Mouse (Mus musculus): ENCODE measurements at regions not wholly inside any gene's neighbourhood (a gene's known extent, or its start where the extent isn't known, plus 50 kb on each side); places are given as distances from the start of the nearest gene placed in this dataset.

DNA sequence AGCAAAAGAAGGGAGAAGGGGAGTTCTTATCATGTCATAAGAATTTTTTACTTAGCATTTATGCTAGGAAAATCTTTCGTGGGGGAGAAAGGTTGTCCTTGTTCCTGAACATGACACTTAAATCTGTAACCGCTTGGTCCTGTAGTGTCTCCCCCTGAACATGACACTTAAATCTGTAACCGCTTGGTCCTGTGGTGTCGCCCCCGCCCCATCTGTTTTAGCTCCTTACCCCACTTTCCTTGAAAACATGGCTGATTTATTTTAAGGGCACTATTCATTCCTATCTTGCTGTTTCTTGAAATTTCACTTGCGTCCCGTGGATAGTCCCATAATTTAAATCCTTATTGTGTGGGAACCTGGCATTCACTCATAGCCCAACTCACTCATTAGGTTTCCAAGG, 82.2 kb downstream of the Rap2a start:
- DNase-seq = no peak

DNA sequence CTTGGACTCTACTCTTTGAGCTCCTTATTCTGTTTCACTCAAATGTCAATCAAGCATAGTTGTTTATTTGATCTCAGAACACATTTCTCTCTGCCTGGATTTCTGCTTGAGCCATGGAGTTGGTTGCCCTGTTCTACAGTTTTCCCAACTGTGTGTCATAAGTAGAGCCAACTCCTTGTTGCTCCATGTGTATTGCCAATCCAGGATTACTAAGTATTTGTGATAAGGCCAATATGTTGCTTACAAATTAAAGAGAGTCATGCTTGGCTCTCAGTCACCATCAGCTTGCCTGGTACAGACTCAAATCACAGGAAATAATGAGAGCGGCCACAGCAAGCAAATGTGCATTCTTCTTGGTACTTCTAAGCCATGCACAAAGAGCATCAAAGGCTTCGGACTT, 82.7 kb downstream of the Rap2a start:
- no peak for DNase-seq

DNA sequence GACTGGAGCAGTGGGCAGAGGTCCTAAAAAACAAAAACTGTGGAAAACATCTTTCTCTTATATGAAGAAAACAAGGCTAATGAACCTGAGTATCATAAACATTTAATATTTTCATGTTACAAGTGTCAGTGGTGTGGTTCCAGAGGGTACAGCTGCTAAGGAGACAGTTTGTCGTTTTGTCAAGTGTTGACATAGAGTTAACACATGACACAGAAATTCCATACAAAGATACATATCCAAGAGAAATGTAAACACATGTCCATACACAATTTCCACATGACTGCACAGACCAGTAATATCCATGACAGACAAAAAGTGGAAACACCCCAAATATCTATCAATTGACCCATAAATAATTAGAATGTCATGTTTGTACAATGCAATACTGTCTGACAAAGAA, 88.7 kb downstream of the Rap2a start:
- DNase-seq = no peak

DNA sequence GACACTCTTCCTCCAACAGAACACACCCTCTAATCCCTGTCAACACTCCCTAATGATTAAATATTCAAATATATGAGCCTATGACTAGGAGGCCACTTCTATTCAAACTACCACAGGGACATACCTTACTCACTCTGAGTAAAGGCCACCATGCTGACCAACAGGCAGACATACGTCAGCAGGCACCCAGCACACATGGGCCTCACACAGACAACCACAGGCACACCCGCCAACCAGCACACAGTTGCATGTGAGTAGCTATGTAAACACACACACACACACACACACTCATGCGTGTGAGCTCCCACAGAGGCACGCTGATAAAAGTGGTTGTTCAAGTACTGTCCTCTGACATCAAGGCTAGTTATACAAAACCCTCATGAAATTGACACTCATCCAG, 89.8 kb downstream of the Rap2a start:
- no peak for DNase-seq

DNA sequence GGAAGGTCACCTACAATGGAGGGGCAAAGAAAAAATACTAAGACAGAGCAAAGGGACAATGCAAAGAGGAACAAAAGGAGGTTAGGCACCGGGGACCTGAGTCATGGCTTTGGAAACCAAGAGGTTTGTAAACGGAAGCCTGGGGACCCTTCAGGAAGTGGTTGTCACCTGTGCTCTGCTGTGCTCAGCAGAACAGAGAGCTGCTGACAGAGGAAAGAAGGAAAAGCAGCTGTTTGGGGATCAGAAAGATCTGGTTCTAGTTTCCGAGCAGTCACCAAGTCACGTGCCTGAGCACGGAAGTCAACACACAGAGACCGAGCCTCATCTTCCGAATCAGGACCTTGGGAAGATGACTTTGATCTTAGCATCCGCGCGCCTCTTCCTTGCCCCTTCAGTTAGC, 94.0 kb downstream of the Rap2a start:
- DNase-seq = no peak

DNA sequence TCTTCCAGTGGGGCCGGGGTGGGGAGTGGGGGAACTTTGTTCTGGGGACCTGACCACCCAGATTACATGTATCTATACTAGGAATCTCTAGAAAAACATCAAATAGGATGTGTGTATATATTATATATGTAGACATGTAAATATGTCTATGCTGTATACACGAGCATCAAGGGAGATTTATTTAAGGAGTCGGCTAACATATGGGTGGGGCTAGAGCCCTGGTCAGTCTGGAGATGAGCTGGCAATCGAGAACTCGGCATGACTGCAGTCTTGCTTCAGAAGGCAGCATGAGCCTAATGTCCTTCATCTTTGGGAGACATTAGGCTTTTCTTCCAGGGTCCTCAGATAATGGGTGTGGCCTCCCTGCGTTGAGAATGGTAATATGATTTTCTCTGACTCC, 97.0 kb downstream of the Rap2a start:
- DNase-seq = no peak

DNA sequence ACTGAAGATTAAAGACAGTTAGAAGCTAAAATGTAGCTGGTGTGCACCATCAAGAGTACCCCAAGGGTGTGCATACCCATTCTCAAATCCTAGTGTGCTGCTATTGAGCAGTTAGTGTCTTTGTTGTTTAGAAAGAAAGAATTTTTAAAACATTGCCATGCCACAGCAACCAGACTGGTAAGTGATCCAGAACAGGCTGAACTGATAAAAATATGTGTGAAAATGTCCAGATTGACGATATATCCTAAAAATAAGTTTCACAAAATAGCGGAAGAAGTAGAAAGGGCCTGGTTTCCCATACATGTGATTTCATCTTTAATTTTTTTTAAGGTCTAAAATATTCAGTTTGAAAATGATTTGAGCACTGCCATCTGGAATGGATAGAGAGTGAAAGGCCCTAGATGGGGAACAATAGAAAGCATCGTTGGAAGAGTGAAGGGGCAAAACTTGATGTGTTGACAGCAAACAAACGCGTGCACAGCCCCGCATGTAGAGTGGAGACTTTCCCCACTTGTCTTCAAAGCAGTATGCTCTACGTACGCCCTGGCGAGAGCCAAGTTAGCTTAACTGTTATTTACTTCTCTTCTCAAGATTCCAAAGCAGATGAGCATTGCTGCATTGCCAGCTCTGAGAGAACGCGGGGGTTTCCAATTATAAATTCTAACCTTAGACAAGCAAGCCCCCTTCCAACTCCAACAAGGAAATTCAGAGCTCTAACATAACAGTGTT, 100.3 kb downstream of the Rap2a start:
- no peak for DNase-seq

DNA sequence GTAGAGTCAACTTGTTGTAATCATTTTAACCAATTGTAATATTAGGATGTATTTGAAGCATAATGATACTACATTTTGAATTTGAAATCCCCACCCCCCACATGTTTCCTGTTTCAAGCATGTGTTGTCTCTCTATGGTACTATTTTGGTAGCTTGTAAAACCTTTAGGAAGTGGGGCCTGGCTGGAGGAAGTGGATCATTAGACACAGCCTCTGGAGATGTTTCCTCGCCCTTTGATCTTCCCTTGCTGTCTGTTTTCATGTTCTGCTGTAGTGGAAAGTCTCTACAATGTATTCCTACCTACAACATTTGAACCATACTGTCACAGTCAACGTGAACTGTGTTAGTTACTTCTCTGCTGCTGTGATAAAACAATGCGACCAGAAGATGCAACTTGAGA, 105.6 kb downstream of the Rap2a start:
- DNase-seq = no peak

DNA sequence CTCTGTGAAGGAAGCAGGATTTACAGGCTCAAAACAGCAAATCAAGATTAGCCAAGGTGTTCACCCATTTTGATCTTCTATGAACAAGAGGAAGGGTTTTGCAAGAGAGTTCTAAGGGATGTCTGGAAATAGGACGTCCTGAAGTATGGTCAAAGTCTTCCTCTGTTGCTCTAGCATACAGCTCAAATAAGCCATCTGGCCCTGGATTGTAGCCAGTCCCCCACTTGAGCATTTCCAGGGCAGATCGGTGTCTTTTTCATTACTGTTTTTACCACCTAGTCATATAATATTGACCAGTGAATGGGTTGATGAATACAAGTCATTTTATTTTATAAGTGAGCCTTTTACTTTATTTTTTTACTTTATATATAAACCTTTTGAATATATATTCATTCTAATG, 113.9 kb downstream of the Rap2a start:
- DNase-seq = no peak

DNA sequence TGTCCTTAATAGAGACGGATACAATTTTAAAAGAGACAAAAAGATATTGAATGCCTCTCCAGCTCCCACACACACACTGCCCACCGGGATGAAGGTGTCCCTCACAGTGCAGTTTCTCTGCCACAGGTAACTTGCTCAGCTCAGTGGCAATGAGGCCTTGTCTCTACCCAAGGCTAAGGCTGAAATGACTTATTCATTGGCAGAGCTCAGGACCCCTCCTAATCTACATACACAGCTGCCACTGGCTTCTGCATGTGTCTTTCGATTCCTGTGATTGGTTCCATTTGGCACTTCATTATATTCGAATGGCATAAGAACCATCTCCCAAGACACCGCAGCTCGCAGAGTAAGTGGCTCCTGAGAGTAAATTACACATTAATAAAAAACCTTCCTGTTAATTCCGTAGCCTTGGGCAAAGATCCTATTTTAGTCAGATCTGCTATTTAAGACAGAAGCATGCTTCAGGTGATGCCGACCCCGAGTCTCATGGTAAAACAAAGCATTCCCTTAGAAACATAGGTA, 122.2 kb downstream of the Rap2a start:
- no peak for DNase-seq

DNA sequence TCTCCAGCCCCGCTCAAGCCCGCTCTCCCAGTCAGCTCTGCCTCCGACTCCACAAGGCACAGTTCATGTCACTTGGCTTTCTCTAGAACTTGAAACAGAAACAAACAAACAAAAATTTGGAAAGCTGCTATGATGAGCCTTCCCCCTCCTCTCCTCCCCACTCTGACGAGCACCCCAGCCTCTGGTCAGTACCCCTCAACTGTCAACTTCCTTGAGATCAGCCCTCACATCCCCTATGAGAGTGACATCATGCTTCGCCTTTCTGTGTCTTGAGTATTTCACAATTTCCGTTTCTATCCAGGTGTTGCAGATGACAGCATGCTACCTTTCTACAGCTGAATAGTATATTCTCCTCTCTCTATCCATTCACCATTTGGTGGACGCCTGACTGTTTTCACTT, 123.3 kb downstream of the Rap2a start:
- no peak for DNase-seq

DNA sequence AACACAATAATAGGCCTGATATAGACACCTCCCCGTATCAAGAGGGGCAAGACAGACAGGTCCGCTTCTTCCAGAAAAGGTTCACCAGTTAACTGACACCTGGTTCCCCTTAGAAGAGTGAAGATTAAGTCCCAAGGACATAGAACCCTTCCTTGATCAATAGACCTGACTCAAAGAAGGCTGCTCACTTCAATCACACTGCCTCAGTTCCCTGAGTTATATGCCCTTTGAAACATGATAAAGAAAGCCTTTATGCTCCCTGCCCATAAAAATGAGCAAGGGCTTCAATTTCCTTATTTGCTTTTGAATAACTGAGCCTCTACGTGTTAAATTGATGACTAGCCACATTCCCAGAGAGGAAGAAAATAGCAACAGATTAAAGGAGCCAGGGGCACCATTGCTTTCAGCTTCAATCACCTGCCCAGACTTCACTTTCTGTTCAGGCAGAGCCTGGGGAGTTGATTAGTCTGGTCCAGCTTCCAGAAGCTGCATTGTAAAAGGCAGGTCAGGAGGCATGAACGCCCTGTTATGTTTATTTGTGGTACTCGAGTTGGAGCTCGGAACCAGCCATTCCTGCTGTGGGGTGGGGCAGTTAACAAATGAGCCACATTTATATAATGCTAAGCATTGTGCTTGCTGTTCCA, 125.7 kb downstream of the Rap2a start:
- DNase-seq = no peak

DNA sequence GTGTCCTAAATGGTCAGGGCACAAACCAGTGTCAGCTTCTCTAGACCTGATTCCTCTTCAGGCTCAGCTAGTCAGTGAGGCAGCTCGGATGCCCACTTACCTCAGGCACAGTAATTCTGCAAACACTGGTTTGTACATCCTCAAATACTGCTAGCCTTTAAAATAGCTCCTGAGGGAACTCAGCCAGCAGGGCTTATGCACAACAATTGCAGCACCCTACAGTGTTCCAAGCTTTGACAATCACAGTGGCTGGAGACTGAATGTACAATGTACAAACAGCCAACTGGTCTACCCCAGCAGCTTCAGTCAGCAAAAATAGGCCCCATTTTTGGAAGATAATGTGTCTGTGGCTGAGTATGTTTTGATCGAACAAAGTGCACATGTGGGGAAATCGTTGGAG, 129.6 kb downstream of the Rap2a start:
- no peak for DNase-seq

DNA sequence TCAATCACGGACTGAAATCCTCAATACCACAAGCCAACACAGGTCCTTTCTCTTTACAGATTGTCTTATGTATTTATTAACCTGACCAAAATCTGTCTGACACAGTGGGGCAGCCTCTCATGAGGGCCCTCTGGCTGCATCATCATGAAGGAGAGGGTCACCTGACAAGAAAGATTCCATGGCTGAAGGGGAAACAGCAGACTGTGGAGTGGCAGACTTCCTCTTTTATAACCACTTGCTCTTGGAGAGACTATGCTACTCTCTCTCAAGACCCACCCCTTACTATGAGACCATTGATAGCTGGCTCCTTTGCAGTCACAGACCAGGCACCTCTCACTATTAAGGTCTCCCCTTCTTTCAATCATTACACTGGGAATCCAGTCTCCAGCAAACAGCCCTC, 133.1 kb downstream of the Rap2a start:
- no peak for DNase-seq

DNA sequence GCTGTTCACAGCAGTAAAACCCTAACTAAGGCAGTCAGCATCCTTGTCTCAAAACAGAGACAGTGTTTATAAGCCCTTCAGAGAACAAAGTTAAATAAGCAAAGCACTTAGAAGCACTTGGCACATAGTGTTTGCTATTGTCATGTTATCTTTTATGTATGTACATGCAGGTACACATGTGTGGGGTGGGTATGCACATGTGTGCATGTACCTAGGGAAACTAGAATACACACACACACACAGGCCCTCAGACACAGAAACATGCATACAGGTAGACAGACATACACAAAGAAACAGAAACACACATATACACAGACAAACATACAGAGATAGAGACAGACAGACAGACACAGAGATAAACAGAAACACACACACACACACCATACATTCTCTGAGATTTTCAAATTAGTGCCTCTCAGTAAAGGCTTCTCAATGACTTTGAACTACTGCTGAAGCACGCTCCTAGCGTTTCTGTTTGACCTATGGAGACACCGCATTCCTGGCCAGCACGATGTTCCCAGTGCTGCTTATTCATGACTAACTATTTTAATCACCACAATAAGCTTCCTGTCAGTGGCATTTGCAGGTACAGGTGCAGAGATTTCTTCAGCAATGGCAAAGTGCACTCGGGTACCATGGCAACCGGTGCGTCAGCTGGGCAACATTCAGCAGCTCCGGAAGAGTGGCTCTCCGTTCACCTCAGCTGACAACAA, 148.1 kb downstream of the Rap2a start:
- no peak for DNase-seq

DNA sequence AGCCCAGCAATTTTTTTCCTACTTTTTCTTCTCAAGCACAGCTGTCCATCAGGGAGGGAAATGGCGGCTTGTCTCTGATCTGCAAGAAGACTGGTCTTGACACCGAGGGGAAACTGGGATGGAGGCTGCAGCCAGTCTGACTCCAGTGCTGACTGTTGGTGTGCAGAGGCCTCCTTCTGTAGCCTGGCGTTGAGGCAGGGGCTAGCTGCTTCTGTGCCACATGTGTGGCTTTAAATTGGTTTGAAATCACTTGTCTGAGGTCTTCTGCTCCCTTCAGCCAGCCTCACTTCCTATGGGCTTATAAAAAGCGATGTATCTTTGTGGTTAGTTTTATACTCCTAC, 148.7 kb downstream of the Rap2a start:
- no peak for DNase-seq

DNA sequence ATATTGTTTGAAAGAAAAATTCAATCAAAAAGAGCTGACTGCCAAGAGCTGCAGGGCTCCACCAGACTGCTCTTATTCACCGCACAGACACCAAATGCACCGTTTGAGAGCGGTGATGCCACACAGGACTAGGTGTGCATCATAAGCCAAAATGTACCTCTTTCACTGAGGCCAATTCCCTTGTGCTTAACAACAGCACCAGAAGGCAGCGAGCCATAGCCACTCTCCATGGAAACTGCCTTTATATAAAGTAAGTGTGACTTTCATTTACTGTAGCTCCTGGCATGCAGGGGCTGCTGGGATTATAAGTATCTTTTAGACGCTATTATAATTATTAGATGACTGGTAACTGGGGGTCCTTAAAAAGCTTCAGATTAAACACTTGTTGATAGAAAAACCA, 154.5 kb downstream of the Rap2a start:
- no peak for DNase-seq

DNA sequence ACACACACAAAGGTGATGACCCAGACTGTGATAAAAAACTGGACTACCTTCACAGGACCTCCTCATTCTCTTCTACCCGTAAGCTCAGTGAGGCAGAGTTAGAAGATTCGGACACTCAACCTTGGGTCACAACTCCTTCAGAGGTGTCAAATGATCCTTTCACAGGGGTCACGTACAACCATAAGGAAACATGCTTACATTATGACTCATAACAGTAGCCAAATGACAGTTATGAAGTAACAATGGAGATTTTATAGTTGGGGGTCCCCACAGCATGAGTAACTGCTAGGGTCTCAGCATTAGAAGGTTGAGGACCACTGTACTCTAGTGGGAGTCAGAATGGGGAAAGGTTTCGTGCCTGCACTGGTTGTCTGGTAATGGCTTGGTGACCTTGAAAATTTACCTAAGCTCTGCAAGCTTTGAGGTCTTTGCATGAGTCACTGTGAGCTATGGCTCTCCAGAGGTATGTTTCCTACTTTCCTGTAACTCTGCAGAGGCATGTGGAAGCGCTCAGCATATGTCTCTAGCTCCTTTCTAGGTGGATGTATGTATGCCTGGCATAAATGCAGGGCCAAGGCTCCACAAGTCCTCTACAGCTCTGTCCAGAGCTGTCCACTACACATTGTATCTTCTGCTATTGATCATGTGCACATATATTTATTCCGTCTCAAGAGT, 158.6 kb downstream of the Rap2a start:
- DNase-seq = no peak

DNA sequence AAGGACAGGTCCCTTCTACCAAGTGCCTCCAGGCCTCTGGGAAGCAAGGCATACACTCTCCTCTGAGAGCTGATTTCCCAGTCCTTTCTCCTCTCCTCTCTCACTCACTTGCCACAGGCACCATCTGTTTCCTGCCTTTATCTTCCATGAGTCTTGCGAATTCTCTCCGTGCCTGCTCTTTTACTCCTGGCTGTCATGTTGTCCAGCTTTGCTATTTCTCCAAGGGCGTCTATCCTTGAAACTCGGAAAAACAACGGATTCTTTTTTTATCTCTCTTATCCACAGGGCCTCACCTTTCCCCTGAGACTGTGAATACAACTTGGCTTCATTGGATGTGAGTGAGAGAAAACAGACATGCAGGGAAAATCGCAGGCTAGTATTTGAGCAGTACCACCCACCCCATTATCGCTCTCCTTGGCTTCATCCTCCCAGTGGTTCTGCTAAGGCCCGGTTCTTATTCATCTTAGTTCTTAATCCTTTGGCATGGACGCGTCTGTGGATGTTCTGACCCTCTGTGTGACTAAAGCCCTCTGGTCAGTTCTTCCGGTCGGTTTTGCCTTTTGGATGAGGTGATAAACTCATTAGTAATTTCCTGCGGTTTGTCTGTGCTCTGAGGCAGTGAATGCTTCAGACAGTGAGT, 159.4 kb downstream of the Rap2a start:
- DNase-seq = no peak

DNA sequence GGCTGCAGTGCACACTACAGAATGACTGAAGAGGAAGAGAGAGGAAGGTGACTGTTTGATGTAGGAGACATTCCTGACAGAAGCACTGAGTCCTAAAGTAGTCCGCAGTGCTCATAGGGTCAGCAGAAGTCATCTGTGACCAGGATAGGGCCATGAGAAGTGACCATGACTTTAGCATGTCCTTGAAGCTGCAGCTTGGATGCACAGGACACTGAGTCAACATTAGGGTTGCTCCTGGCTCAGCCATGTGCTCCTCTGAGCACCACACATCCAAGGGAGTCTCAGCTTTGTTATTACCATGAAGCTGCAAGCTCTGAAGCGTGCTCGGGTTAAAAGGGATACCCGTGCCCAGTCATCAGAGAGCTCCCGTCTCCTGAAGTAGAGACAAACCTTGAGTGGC, 164.3 kb downstream of the Rap2a start:
- peak; percentile 36 to 46 for DNase-seq

DNA sequence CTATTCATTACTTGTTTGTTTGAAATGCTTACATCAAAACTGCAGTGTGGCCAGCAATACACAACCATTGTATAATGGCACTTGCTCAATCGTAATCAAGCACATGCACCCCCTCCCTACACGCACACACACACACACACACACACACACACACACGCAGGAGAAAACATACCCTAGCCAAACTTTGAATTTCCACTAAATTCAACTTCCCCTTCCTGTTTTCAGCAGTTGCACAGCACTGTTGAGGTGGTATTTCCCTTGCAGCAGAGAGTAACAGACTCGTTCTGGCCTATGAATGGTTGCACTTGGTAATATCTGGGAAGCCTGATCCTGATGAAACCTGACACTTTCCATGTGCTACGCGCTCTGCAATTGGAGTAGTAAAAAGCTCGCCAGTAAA, 173.8 kb downstream of the Rap2a start:
- DNase-seq = no peak

DNA sequence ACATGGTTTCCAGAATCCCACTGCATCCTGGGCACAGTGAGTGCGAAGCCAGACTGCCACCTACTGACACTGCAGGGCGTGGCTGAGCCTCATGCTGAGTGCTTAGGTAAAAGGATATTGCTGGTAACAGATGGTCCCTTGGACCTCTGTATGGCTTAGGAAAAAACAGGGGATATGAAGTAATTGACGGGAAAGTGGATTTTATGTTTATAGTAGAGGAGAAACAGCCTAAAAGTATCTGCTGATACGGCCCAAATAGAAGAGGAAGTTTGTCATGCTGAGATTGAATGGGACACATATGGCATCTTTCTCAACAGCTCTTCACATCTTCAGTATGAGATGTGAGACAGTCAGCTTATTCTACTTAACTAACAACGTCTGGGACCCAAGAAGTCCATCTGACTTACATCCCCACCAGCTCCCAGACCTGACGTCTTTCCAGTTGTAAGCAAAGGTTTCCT, 182.1 kb downstream of the Rap2a start:
- DNase-seq = peak; percentile 74 to 78
